ENCODE assay signal across 13 mouse cellular contexts in the genomic region with DNA sequence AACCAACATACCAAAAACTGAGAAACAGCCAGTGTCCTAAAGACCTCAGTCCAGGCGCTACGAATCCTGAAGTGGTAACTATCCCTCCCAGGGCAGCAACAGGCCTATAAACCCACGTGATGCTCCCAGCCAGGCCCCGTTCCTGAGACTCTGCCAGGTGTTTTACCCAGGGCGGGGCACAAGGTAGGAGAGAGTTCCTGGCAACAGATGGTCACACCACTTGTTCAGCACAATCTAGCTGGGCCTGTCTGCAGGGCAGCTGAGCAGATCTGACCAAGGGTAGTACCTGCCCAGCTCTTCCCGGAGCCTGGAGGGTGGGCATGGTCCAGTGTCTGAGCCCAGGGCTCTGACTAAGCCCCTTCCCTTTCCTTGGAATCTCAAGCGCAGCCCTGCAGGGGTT. TPM values are rescaled to one million over a fixed set of nuclear protein-coding genes. Genes with fewer than 3 reads are reported as not detected.
DNase-seq lines count a peak whose midpoint lies in the region; ATAC-seq lines count a peak whose summit lies in the region.
"Had no signal": no experiment of that assay in that cellular context is flagged by ENCODE, and none has a peak within 500 bp of the region (broad histone marks: within the 10 kb centered on the region; RNA-seq: fewer than 3 reads in every experiment).

No protein-coding gene starts in this region.

- H3K4me1 ChIP-seq in kidney, embryonic 16.5 days (ENCODE audit: insufficient read depth, low read length), result peaks cover 19% of the 10 kb centered on the region
- H3K4me1 ChIP-seq in liver, embryonic 12.5 days, result no peaks in the 10 kb centered on the region
- H3K4me1 ChIP-seq: liver, embryonic 13.5 days had no signal

- no peaks in the 10 kb centered on the region for H3K9me3 ChIP-seq in kidney, embryonic 16.5 days (ENCODE audit: low read length)
- H3K9me3 ChIP-seq in liver, embryonic 12.5 days (replicated peaks), result no peaks in the 10 kb centered on the region
- H3K9me3 ChIP-seq: heart, embryonic 10.5 days; liver, embryonic 13.5 days had no signal

- peak overlapping the region; percentile 72 for H3K27ac ChIP-seq in kidney, embryonic 16.5 days (ENCODE audit: low read length)
- H3K27ac ChIP-seq in liver, embryonic 12.5 days, result no peak overlapping the region
- H3K27ac ChIP-seq: heart, embryonic 10.5 days; liver, embryonic 13.5 days had no signal

- no peak overlapping the region for H3K4me3 ChIP-seq in kidney, embryonic 16.5 days (ENCODE audit: low read length)
- no peak overlapping the region for H3K4me3 ChIP-seq in liver, embryonic 12.5 days
- H3K4me3 ChIP-seq: heart, embryonic 10.5 days; liver, embryonic 13.5 days had no signal

- intact Hi-C loops in gastrocnemius, postnatal 36 days (cut with DNase I), result no loop called here

- H3K9ac ChIP-seq in kidney, embryonic 16.5 days (replicated peaks; ENCODE audit: low read length), result no peak overlapping the region
- H3K9ac ChIP-seq in liver, embryonic 12.5 days, result no peak overlapping the region
- H3K9ac ChIP-seq: liver, embryonic 13.5 days had no signal

- H3K36me3 ChIP-seq in kidney, embryonic 16.5 days (ENCODE audit: insufficient read depth, low read length), result no peaks in the 10 kb centered on the region
- no peaks in the 10 kb centered on the region for H3K36me3 ChIP-seq in liver, embryonic 12.5 days
- H3K36me3 ChIP-seq: liver, embryonic 13.5 days had no signal

- ATAC-seq in kidney, embryonic 16.5 days (ENCODE audit: low FRiP score, low TSS enrichment), result peak; percentile 40; the same call in 1 of the 2 replicates
- ATAC-seq in liver, embryonic 12.5 days, result no peak
- ATAC-seq: inflammation-experienced regulatory T-cells, adult 6 months had no signal

- no peak overlapping the region for H3K4me2 ChIP-seq in kidney, embryonic 16.5 days (replicated peaks; ENCODE audit: low read depth, low read length)
- no peak overlapping the region for H3K4me2 ChIP-seq in liver, embryonic 12.5 days
- H3K4me2 ChIP-seq: liver, embryonic 13.5 days had no signal

- WGBS in kidney, embryonic 16.5 days, result 74% methylated on average over 7 of the region's 7 CpGs
- WGBS in liver, embryonic 12.5 days (ENCODE audit: insufficient replicate concordance), result 73% methylated on average over 7 of the region's 7 CpGs

- H3K27me3 ChIP-seq in kidney, embryonic 16.5 days (ENCODE audit: insufficient read depth, low read length), result no peaks in the 10 kb centered on the region
- no peaks in the 10 kb centered on the region for H3K27me3 ChIP-seq in liver, embryonic 12.5 days (replicated peaks)
- H3K27me3 ChIP-seq: liver, embryonic 13.5 days; Patski had no signal

- DNase-seq in gastrocnemius, postnatal 10 days, result peak; percentile 27
- no peak for DNase-seq in gastrocnemius, postnatal 36 days
- DNase-seq in cerebellum, postnatal 10 days, result peak; percentile 60 to 65
- DNase-seq in lung, postnatal 10 days, result peak; percentile 70
- no peak for DNase-seq in spleen, postnatal 10 days (ENCODE audit: low spot score in 2 of 2)
- DNase-seq in layer of hippocampus, adult 9-11 months, result no peak
- DNase-seq: B cell, adult 2 months; liver, embryonic 13.5 days had no signal

RNA-seq across cellular contexts. Expression of gene Kazn, which starts 45.4 kb away (rescaled TPM):
- total RNA-seq in gastrocnemius, postnatal 10 days (2021), result 1 to 10 TPM; 7.1 to 10.0 TPM
- total RNA-seq in gastrocnemius, postnatal 36 days (2021), result 1 to 10 TPM; 1.8 to 2.6 TPM
- 15.5 and 16.2 TPM in 2 replicates for polyA plus RNA-seq in kidney, embryonic 16.5 days (2015; fragmentation: Nextera tagmentation; extraction: Ambion mirVana)
- polyA plus RNA-seq in liver, embryonic 12.5 days (2016; fragmentation: Nextera tagmentation; extraction: Ambion mirVana), result 2.1 and 2.8 TPM in 2 replicates
- polyA plus RNA-seq: inflammation-experienced regulatory T-cells, adult 6 months had no signal

Comparison
In these comparisons a context has a peak if more than half of its experiments do, and no peak if none do; other contexts are left out.
1. DNase-seq: peak in gastrocnemius, postnatal 10 days (single experiment), cerebellum, postnatal 10 days (2 of 2) and lung, postnatal 10 days (single experiment); none in gastrocnemius, postnatal 36 days (0 of 2), spleen, postnatal 10 days (0 of 2) and layer of hippocampus, adult 9-11 months (single experiment).